Mouse (Mus musculus): ENCODE measurements around the gene Olfr145.

The Olfr145 gene

DNA sequence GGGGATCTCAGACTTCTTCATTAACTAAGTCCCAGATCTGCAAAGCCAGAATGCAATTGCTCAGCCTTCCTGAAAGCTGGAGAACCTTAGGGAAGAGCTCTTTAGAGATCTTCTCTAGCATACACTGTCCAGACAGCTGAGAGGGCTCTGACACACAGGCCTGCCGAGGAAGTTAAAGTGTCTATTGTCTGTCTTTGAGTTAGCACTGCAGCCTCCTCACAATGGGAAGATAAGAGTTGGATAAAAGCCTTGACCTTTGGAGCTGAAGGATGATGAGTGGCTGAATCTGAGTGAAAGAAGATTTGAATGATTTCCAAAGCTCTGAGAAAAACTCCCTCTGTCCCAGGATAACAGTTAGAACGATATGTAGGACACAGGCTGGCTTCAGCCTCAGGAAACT lies at the start of gene Olfr145:
Gene Olfr145 (plus strand): TSS at position 64 of the 400 bp plus-strand sequence.
- DNase-seq (ENCODE audit: low spot score), result no peak

- DNase-seq (ENCODE audit: low spot score), result no peak
Measured at GRCm38 (mm10) chr9:37849267-37849666, 47.3 kb upstream of the Olfr145 start.

GRCm38 (mm10) chr9:37853969-37854368 lies 42.6 kb upstream of the Olfr145 start, which contains the start of gene Olfr877:
TSS of gene Olfr877 (plus strand) at chr9:37854269.
- no peak for DNase-seq (ENCODE audit: low spot score)

- no peak for DNase-seq (ENCODE audit: low spot score)
Measured at GRCm38 (mm10) chr9:37863325-37863724, 33.2 kb upstream of the Olfr145 start.

DNA sequence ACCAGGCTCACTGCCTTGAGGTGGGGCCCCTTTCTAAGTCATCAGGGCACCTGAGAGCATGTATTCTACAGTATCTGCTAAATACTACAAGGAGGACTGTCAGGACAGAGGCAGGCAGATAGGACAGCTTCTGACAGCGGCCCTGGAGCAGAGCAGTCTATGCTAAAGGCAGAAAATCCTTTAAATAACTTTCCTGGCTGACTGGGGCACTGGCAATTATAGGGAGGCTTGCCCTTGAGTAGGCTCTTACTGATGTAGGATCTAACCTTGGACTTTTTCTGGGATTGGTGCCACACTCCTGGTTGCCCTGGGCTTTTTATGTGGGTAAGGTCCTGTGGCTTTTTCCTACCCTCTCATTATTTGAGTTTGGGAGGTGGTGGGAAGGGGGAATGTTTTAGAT lies 26.3 kb upstream of the Olfr145 start:
- DNase-seq (ENCODE audit: low spot score), result no peak

GRCm38 (mm10) chr9:37871097-37871496 lies 25.4 kb upstream of the Olfr145 start:
- DNase-seq (ENCODE audit: low spot score), result no peak

DNA sequence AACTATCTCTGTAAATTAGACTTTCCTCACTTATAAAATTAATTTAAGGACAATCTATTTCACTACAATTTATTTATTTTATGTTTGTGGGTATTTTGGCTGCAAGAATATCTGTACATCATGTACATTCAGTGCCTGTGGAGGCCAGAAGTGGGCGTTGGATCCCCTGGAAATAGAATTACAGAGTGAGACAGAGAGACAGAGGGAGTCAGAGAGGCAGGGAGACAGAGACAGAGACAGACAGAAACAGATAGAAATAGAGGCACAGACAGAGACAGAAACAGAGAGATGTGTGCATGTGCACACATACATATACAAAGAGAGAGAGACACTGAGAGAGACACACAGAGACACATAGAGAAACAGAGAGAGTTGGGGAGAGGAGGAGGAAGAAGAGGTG lies 25.0 kb upstream of the Olfr145 start:
- DNase-seq (ENCODE audit: low spot score), result no peak

DNA sequence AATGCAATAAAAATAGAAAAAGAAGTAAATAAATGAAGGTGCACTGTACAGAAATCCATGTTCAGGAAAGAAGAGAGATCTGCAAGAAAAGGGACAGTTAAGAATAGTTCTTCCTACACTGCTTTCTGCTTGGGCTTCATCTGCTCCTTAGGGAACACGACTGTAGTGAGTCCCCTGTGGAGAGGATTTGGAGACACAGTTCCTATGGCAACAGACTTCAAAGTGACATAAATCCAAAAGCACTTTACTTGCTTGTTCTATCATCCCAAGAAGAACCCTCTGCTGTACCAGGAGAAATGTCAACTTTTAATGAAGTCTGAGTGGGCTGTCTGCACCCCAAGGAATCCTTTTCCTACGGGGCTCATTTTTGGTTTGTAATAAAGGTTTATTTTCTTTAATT lies 5.6 kb upstream of the Olfr145 start:
- DNase-seq (ENCODE audit: low spot score), result no peak

- no peak for DNase-seq (ENCODE audit: low spot score)
Measured at GRCm38 (mm10) chr9:37905555-37905954, 9.0 kb downstream of the Olfr145 start.

DNA sequence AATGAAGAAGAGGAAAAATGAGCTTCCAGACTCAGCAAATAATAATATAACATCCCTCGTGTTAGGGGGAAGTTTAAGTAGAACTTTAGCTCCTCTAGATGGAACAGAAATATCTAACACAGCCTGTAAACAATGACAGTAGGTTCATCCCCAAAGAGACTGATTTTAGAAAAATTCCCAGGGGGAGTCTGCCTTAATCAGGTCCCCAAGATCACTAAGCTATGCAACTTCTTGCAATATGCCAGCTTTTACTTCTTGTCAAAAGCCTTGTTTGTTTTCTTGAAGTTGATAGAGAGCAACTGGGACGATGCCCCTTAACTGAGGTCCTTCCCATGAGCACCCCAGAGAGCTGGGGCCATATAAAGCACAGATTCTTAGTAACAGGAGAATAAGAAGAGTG lies 21.0 kb downstream of the Olfr145 start, which contains the start of gene Olfr878:
Gene Olfr878 (plus strand): TSS at position 301 of the 400 bp plus-strand sequence.
- no peak for DNase-seq (ENCODE audit: low spot score)

DNA sequence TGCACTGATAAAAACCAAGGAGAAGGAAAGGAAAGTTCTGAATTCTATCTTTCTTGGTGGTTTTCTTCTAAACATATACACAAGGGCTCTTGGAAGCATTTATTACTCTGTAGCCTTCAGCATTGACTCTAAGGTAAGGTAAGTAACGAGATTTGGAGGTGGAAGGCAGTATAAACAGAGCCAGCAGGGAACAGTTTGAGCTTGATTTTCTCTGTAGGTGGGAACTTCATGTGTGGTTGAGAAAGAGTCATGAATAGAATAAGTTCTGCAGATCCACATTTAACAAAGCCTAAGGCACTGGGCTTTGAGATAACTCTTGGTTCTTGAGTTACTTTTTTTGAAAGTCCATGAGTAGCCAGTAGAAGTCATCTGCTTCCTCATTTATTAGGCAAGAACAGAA lies 21.5 kb downstream of the Olfr145 start:
- no peak for DNase-seq (ENCODE audit: low spot score)

DNA sequence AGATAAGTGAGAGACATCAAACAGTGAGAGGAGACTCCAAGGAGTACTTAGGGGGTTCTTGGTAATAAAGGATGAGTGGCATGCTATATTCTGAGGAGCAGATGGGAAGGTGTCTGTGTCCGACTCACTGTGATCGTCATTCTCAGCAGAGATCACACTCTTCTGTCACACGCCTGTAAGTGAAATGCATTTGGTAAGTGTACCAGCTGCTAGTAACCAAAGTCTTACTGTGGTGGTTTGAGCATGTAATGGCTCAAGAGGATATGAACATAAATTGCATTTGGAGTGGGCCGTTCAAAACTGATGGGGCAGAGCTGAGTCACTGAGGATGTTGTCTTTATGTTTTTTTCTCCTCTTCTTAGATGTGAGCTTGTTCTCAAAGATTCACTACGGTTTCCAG lies 27.7 kb downstream of the Olfr145 start:
- no peak for DNase-seq (ENCODE audit: low spot score)

GRCm38 (mm10) chr9:37925445-37925844 lies 28.9 kb downstream of the Olfr145 start:
- DNase-seq (ENCODE audit: low spot score), result no peak

DNA sequence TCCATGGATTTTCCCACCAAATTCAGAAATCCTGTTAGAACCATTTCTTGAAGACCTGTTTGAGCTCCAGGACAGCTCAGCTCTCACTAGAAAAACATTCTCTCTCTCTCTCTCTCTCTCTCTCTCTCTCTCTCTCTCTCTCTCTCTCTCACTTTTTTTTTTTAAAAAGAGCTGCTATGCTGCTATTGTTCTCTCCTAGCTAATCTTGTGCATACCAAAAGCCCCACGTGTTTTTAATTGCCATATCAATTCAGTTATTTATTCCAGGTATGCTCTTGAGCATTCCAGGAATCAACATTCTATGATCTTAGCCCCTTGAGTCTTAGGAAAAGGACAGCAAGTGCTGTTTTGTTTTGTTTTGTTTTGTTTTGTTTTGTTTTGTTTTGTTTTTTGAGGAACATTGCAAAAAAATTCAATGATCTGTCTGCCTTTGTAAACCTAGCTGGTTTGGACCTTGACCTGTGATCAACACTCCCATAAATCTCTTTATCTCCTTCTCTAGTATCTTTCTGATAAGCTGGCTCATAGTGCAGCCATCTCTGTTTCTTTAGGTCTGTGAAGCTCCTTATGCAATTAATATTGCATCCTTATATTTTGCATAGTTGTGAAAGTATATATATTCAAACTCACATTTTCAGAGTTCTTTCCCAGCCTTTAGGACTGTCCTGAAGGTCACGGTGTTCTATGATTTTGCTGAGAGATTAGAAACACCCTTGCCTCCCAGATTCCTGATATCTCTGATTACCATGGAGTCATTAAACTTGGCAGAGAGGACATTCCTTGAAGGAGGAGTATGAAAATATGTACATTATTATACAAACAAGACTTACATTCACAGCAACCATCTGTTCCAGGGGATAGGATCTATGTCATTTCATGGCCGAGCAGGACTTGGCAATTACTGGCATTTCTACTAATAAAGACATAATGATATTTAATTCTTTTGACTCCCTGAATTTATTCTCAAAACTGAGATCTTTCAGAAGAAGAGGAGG lies 29.8 kb downstream of the Olfr145 start:
- no peak for DNase-seq (ENCODE audit: low spot score)

GRCm38 (mm10) chr9:37932519-37932918 lies 36.0 kb downstream of the Olfr145 start:
- peak; percentile 23 for DNase-seq (ENCODE audit: low spot score)

DNA sequence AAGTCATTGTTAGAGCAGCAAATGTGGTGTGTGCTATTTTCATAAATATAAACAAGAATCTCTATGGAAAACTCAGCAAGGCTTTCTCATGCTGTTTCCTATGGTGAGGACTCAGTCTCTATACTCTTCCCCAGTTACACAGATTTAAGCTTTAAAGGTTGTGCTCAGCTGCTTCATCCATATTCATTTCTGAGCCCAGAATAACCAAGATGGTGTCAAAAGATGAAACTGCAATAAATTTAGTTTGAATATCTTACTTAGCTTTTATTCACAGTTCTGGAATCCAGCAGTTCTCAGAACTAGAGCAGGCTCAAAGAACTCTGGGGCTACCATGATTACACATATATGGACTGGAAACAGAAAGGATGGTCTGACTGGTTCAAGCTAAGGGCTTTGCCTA lies 37.6 kb downstream of the Olfr145 start:
- no peak for DNase-seq (ENCODE audit: low spot score)

GRCm38 (mm10) chr9:37941167-37941566 lies 44.6 kb downstream of the Olfr145 start:
- DNase-seq (ENCODE audit: low spot score), result no peak
